Mouse (Mus musculus): ENCODE data around the gene Gm20388. TPM values are rescaled to one million over a fixed set of nuclear protein-coding genes. Genes with fewer than 3 reads are reported as not detected.

Gm20388 gene
- polyA plus RNA-seq, 1 experiment: 10.6 TPM

- 93% methylated on average over 9 of the region's 9 CpGs for WGBS
- TF ChIP-seq POLR2A (IDR thresholded peaks at IDR 0.05; ENCODE audit: borderline replicate concordance, control insufficient read depth, low read depth, low read length): no peak
- no peak for TF ChIP-seq CTCF (IDR thresholded peaks at IDR 0.05; ENCODE audit: control insufficient read depth, insufficient read depth, low read length)
Observed at GRCm38 (mm10) chr8:121885001-121885400, 1974.4 kb downstream of the Gm20388 start.

GRCm38 (mm10) chr8:121885433-121885832 lies 1974.8 kb downstream of the Gm20388 start:
- Histone ChIP-seq H3K4me3 (replicated peaks; ENCODE audit: control insufficient read depth, low read depth, low read length) (no peak overlapping the region), H3K4me1 (ENCODE audit: control insufficient read depth, insufficient read depth, low read length) (no peaks in the 10 kb centered on the region), H3K27ac (ENCODE audit: control insufficient read depth, insufficient read depth, low read depth, low read length, poor library complexity) (no peak overlapping the region)
- WGBS: 90% methylated on average over 6 of the region's 6 CpGs
- TF ChIP-seq POLR2A (IDR thresholded peaks at IDR 0.05; ENCODE audit: borderline replicate concordance, control insufficient read depth, low read depth, low read length) (no peak), CTCF (IDR thresholded peaks at IDR 0.05; ENCODE audit: control insufficient read depth, insufficient read depth, low read length) (no peak)

More at GRCm38 (mm10) chr8:121885001-121885400, 1974.4 kb downstream of the Gm20388 start:
- Histone ChIP-seq H3K27ac (ENCODE audit: control insufficient read depth, insufficient read depth, low read depth, low read length, poor library complexity) (no peak overlapping the region), H3K4me3 (replicated peaks; ENCODE audit: control insufficient read depth, low read depth, low read length) (no peak overlapping the region), H3K4me1 (ENCODE audit: control insufficient read depth, insufficient read depth, low read length) (no peaks in the 10 kb centered on the region)

DNA sequence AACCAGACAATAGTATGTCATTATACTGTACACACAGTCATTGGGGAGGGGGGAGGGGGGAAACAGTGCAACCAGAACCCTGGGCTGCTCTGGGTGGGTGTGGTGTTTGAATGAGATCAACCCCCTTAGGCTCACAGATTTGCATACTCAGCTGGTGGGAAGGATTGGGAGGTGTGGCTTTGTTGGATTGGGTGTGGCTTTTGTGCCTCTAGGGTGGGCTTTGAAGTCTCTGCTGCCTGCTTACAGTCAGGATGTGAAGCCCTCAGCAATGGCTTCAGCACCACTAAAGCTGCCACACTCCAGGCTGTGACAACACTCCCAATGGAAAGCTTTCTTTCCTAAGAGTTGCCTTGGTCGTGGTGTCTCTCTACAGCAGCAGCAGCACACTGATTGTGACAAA lies 1976.9 kb downstream of the Gm20388 start:
- no peak for TF ChIP-seq POLR2A (IDR thresholded peaks at IDR 0.05; ENCODE audit: borderline replicate concordance, control insufficient read depth, low read depth, low read length)
- no peak for TF ChIP-seq CTCF (IDR thresholded peaks at IDR 0.05; ENCODE audit: control insufficient read depth, insufficient read depth, low read length)
- 65% methylated on average over 1 of the region's 1 CpGs for WGBS
- H3K27ac ChIP-seq (ENCODE audit: control insufficient read depth, insufficient read depth, low read depth, low read length, poor library complexity): no peak overlapping the region
- no peaks in the 10 kb centered on the region for H3K4me1 ChIP-seq (ENCODE audit: control insufficient read depth, insufficient read depth, low read length)
- no peak overlapping the region for H3K4me3 ChIP-seq (replicated peaks; ENCODE audit: control insufficient read depth, low read depth, low read length)

DNA sequence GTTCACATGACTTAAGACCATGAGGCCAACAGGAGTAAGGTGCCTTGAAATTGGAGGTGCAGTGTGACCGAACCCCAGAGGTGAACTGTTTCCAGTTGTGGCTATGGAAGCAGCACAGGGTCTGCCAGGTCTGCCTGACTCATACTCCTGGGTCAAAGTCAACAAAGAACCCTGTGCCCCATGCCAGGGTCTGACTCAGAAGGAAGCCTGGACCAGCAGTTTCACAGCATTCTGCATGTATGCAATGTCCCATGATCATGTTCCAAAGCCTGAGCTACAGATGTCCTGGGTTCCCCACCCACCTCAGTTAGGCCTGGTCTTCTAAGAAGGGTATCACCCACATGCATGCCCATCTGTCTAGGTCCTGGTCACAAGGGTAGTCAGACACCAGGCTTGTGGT lies 1978.7 kb downstream of the Gm20388 start:
- TF ChIP-seq CTCF (IDR thresholded peaks at IDR 0.05; ENCODE audit: control insufficient read depth, insufficient read depth, low read length) (no peak), POLR2A (IDR thresholded peaks at IDR 0.05; ENCODE audit: borderline replicate concordance, control insufficient read depth, low read depth, low read length) (no peak)
- no peak overlapping the region for H3K27ac ChIP-seq (ENCODE audit: control insufficient read depth, insufficient read depth, low read depth, low read length, poor library complexity)
- H3K4me1 ChIP-seq (ENCODE audit: control insufficient read depth, insufficient read depth, low read length): no peaks in the 10 kb centered on the region
- no peak overlapping the region for H3K4me3 ChIP-seq (replicated peaks; ENCODE audit: control insufficient read depth, low read depth, low read length)
- WGBS: 85% methylated on average over 1 of the region's 1 CpGs

DNA sequence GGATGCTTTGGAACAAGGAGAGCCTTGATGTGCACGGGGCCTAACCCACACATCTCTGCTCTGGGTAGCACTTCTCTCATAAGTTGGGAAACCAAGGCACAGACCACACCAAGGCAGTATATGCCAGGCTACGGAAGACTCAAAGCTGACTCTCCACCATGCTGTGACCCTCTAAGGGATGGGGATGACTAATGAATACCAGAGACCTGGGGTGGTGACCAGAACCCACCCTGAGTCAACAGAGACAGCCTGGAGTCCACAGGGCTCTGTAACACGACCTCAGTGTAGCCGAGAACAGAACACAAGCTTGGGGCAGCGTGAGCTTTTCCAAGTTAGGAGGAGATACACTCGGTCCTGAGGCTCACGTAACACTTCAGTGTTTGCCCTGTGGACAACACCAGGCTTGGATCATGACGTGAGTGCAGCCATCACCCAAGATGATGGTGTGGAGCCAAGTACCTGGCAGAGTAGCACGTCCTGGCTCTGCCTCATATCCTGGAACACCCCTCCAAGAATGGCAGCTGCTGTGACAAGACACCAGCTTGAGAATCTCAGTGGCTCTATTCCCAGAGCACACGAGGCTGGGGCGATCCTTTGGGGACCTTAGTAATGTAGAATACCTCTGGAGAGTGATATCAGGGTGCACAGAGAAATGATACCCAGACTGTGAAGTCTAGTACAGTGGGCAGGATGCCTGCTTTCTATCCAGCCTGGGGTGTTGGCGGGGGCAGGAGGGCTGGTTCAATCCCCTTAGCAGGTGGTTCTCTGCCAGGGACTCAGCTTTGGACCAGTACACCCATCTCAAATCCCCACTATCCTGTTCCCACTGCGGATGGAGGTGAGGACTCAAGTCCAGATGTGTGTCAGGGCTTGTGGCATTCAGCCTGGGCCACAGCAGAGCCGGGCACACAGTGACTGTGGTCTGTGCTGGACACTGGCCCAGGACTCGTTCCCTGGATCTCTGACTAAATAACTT lies 1979.5 kb downstream of the Gm20388 start:
- 88% methylated on average over 15 of the region's 15 CpGs for WGBS
- no peaks in the 10 kb centered on the region for H3K4me1 ChIP-seq (ENCODE audit: control insufficient read depth, insufficient read depth, low read length)

GRCm38 (mm10) chr8:121892875-121893274 lies 1982.2 kb downstream of the Gm20388 start:
- H3K27ac ChIP-seq (ENCODE audit: control insufficient read depth, insufficient read depth, low read depth, low read length, poor library complexity): no peak overlapping the region
- TF ChIP-seq CTCF (IDR thresholded peaks at IDR 0.05; ENCODE audit: control insufficient read depth, insufficient read depth, low read length): no peak
- TF ChIP-seq POLR2A (IDR thresholded peaks at IDR 0.05; ENCODE audit: borderline replicate concordance, control insufficient read depth, low read depth, low read length): no peak
- H3K4me3 ChIP-seq (replicated peaks; ENCODE audit: control insufficient read depth, low read depth, low read length): no peak overlapping the region
- H3K4me1 ChIP-seq (ENCODE audit: control insufficient read depth, insufficient read depth, low read length): peaks cover 2% of the 10 kb centered on the region; the same call in 1 of the 2 replicates
- 87% methylated on average over 5 of the region's 5 CpGs for WGBS

More for the DNA sequence above, 1979.5 kb downstream of the Gm20388 start:
- H3K4me3 ChIP-seq (replicated peaks; ENCODE audit: control insufficient read depth, low read depth, low read length): no peak overlapping the region
- TF ChIP-seq POLR2A (IDR thresholded peaks at IDR 0.05; ENCODE audit: borderline replicate concordance, control insufficient read depth, low read depth, low read length): no peak
- TF ChIP-seq CTCF (IDR thresholded peaks at IDR 0.05; ENCODE audit: control insufficient read depth, insufficient read depth, low read length): no peak
- H3K27ac ChIP-seq (ENCODE audit: control insufficient read depth, insufficient read depth, low read depth, low read length, poor library complexity): no peak overlapping the region

DNA sequence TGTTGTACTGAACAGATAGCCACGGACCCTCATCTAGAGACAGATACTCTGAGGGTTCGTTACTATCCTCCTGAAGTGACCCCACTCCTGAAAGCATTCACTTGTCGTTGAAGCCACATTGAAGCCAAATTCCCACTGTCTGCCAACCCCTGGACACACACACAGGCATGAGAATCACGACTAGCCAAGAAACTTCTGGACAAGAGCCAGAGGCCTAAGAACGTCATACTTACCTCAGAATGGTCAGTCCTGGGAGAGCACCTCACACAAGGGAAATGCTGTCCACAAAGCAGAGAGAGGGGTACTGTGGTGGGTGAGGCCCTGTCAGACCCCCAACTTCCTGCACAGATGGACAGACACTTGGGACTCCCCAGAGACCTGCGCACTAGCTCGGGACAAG lies 1985.3 kb downstream of the Gm20388 start:
- WGBS: 91% methylated on average over 7 of the region's 7 CpGs
- Histone ChIP-seq H3K4me1 (ENCODE audit: control insufficient read depth, insufficient read depth, low read length) (peaks cover 4% of the 10 kb centered on the region; the same call in 1 of the 2 replicates), H3K27ac (ENCODE audit: control insufficient read depth, insufficient read depth, low read depth, low read length, poor library complexity) (no peak overlapping the region; the same call in 1 of the 2 replicates), H3K4me3 (replicated peaks; ENCODE audit: control insufficient read depth, low read depth, low read length) (no peak overlapping the region)
- TF ChIP-seq CTCF (IDR thresholded peaks at IDR 0.05; ENCODE audit: control insufficient read depth, insufficient read depth, low read length) (no peak), POLR2A (IDR thresholded peaks at IDR 0.05; ENCODE audit: borderline replicate concordance, control insufficient read depth, low read depth, low read length) (no peak)

GRCm38 (mm10) chr8:121896476-121897145 lies 1986.0 kb downstream of the Gm20388 start:
- TF ChIP-seq POLR2A (IDR thresholded peaks at IDR 0.05; ENCODE audit: borderline replicate concordance, control insufficient read depth, low read depth, low read length): no peak
- TF ChIP-seq CTCF (IDR thresholded peaks at IDR 0.05; ENCODE audit: control insufficient read depth, insufficient read depth, low read length): no peak
- H3K4me1 ChIP-seq (ENCODE audit: control insufficient read depth, insufficient read depth, low read length): peaks cover 4% of the 10 kb centered on the region; the same call in 1 of the 2 replicates
- no peak overlapping the region for H3K4me3 ChIP-seq (replicated peaks; ENCODE audit: control insufficient read depth, low read depth, low read length)
- no peak overlapping the region; the same call in 1 of the 2 replicates for H3K27ac ChIP-seq (ENCODE audit: control insufficient read depth, insufficient read depth, low read depth, low read length, poor library complexity)
- WGBS: 94% methylated on average over 12 of the region's 12 CpGs

Data from bone marrow, adult 2 months (tissue).